Mouse (Mus musculus) limb, embryonic 11.5 days (tissue): Measurements from ENCODE around the gene Sumf2. TPM values are rescaled to one million over a fixed set of nuclear protein-coding genes. Genes with fewer than 3 reads are reported as not detected.

ENCODE experiments used
- ATAC-seq: fragments of 200-750 bp; cut with Nextera tagmentation; 2 replicates; pipeline ENCODE4 v1.8.0; 2017; ENCODE audit warnings: low read depth; ENCODE audit not compliant: insufficient number of reproducible peaks, low FRiP score, low TSS enrichment
- DNase-seq: peaks from one replicate; pipeline ENCODE4 v3.0.0-alpha.2; 2015; ENCODE audit warnings: low spot score
- H3K27ac ChIP-seq: fragments of 300-500 bp; sonication (generic); replicated peaks from 2 replicates; pipeline ENCODE4 v1.5.1; 2014; ENCODE audit warnings: low read depth, mild to moderate bottlenecking, low read length
- H3K27me3 ChIP-seq: fragments of 300-500 bp; sonication (generic); 2 replicates; pipeline ENCODE4 v1.6.1; 2014; ENCODE audit warnings: mild to moderate bottlenecking, low read length, mixed read lengths; ENCODE audit not compliant: control insufficient read depth, insufficient read depth
- H3K36me3 ChIP-seq: fragments of 300-500 bp; sonication (generic); 2 replicates; pipeline ENCODE4 v1.6.1; 2014; ENCODE audit warnings: mild to moderate bottlenecking, low read length, moderate library complexity, mixed read lengths; ENCODE audit not compliant: control insufficient read depth, insufficient read depth
- H3K4me1 ChIP-seq: fragments of 300-500 bp; sonication (generic); 2 replicates; pipeline ENCODE4 v1.6.1; 2014; ENCODE audit warnings: low read length, mixed read lengths; ENCODE audit not compliant: control insufficient read depth, insufficient read depth
- H3K4me2 ChIP-seq: fragments of 300-500 bp; sonication (generic); 2 replicates; pipeline ENCODE4 v1.6.1; 2014; ENCODE audit warnings: low read depth, mild to moderate bottlenecking, moderate library complexity; ENCODE audit not compliant: severe bottlenecking
- H3K4me3 ChIP-seq: fragments of 300-500 bp; sonication (generic); 2 replicates; pipeline ENCODE4 v1.5.1; 2014; ENCODE audit warnings: low read depth, low read length
- H3K9ac ChIP-seq: fragments of 300-500 bp; sonication (generic); 2 replicates; pipeline ENCODE4 v1.6.1; 2014; ENCODE audit warnings: mild to moderate bottlenecking, low read length
- H3K9me3 ChIP-seq: fragments of 300-500 bp; sonication (generic); 2 replicates; pipeline ENCODE4 v1.6.1; 2016; ENCODE audit warnings: low read length; ENCODE audit not compliant: control insufficient read depth
- WGBS: fragments of 180-500 bp; shearing (Covaris S2); extraction: QIAGEN DNeasy Blood & Tissue Kit; methylation state at CpG from one replicate; pipeline ENCODE4 v1.1.7; 2014; 5-methylcytosine and 5-hydroxymethylcytosine counted together
- polyA plus RNA-seq: library from polyadenylated mRNA; unstranded; fragments of >200 nt; fragmentation: Nextera tagmentation; extraction: Ambion mirVana; gene quantifications from 2 replicates; pipeline ENCODE4 v1.2.1, GENCODE M21; 2014

Gene Sumf2
- polyA plus RNA-seq, 1 experiment from 2014 or later = 51.9 TPM

DNA sequence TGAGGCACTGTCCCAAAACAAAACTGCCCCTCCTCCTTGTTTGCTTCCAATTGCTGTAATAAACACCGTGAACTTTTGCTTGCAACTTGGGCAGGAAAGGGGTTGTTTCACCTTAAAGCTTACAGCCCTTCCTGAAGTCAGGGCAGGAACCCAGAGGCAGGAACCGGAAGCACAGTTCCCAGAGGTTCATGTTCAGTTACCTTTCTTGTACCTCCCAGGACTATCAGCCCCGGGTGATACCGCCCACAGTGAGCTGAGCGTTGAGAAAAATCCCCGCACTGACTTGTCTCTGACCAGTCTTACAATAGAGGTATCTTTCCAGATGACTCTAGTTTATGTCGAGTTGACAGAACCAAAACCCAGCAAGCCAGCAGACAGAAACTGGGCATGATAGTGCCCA is 62.8 kb downstream of the Sumf2 start:
- 79% methylated on average over 7 of the region's 7 CpGs for WGBS
- Histone ChIP-seq H3K4me2 (no peak overlapping the region), H3K27ac (no peak overlapping the region), H3K4me1 (0 out of 2 replicates have a peak, but pooled peaks cover 3% of the 10 kb centered on the region), H3K9ac (no peak overlapping the region), H3K9me3 (no peaks in the 10 kb centered on the region), H3K36me3 (no peaks in the 10 kb centered on the region), H3K4me3 (no peak overlapping the region), H3K27me3 (no peaks in the 10 kb centered on the region)
- no peak for ATAC-seq
- DNase-seq = no peak

Other genes starting within 250 kb of the Sumf2 start
- 5.7 and 6.1 TPM in 2 replicates for gene Zfp11, start 176.9 kb upstream of the Sumf2 start, polyA plus RNA-seq
- gene Sept14, start 138.5 kb upstream of the Sumf2 start, polyA plus RNA-seq = not detected in 2 replicates
- gene Mrps17, start 131.5 kb upstream of the Sumf2 start, polyA plus RNA-seq = 189 and 194 TPM in 2 replicates
- gene Nipsnap2, start 121.9 kb upstream of the Sumf2 start, polyA plus RNA-seq = 79.4 and 87.9 TPM in 2 replicates
- gene Psph, start 59.5 kb upstream of the Sumf2 start, polyA plus RNA-seq = 29.6 and 31.5 TPM in 2 replicates
- gene Chchd2, start 40.5 kb downstream of the Sumf2 start, polyA plus RNA-seq = 1,116 and 1,187 TPM in 2 replicates
- gene Zbed5, start 48.7 kb downstream of the Sumf2 start, polyA plus RNA-seq = 12.2 and 13.5 TPM in 2 replicates
- 0.07 and 0.13 TPM in 2 replicates for gene Phkg1, start 51.6 kb downstream of the Sumf2 start, polyA plus RNA-seq
- 4.9 and 5.4 TPM in 2 replicates for gene Nupr1l, start 61.6 kb downstream of the Sumf2 start, polyA plus RNA-seq
- gene Vkorc1l1, start 95.0 kb downstream of the Sumf2 start, polyA plus RNA-seq = 28.9 and 35.1 TPM in 2 replicates
- gene Gusb, start 156.1 kb downstream of the Sumf2 start, polyA plus RNA-seq = 55.9 and 57.4 TPM in 2 replicates
- gene Asl, start 182.3 kb downstream of the Sumf2 start, polyA plus RNA-seq = 25.4 and 29.0 TPM in 2 replicates
- gene Crcp, start 182.3 kb downstream of the Sumf2 start, polyA plus RNA-seq = 29.6 and 30.2 TPM in 2 replicates
- 73.0 and 76.4 TPM in 2 replicates for gene Tpst1, start 226.3 kb downstream of the Sumf2 start, polyA plus RNA-seq